Mouse (Mus musculus) MEL (cell line): ENCODE results near the gene Sar1a. TPM values are rescaled to one million over a fixed set of nuclear protein-coding genes. Genes with fewer than 3 reads are reported as not detected.
A peak's percentile ranks its signal among the peaks of the same experiment; 100 is the strongest.

Experiments
- DNase-seq: peaks from one replicate; pipeline ENCODE4 v3.0.0; 2011; ENCODE audit warnings: low read depth, low spot score
- H3K27ac ChIP-seq: 2 replicates; pipeline ENCODE4 v1.5.1; 2012; ENCODE audit warnings: low read depth, mild to moderate bottlenecking, control low read depth, low read length, moderate library complexity; ENCODE audit not compliant: control insufficient read depth
- H3K27me3 ChIP-seq, 2 experiments: fragments of 150-350 bp in 1 of 2; sonication (generic) in 1 of 2; 2 replicates each; pipeline ENCODE4 v1.6.1; 2012; ENCODE audit warnings: low read length in 2 of 2, mild to moderate bottlenecking in 2 of 2, improper control_type of control experiment in 1 of 2, moderate library complexity in 1 of 2; ENCODE audit not compliant: insufficient read depth in 2 of 2, control insufficient read depth in 1 of 2
- H3K36me3 ChIP-seq, 2 experiments: 2 replicates each; pipeline ENCODE4 v1.6.1; 2012 to 2014; ENCODE audit warnings: low read length in 2 of 2, improper control_type of control experiment in 1 of 2, inconsistent platforms in 1 of 2, mild to moderate bottlenecking in 1 of 2; ENCODE audit not compliant: insufficient read depth in 2 of 2, control insufficient read depth in 1 of 2
- H3K4me1 ChIP-seq, 2 experiments: fragments of 150-350 bp in 1 of 2; sonication (generic) in 1 of 2; 2 replicates each; pipeline ENCODE4 v1.6.1; 2012; ENCODE audit warnings: low read length in 2 of 2, improper control_type of control experiment in 1 of 2, mild to moderate bottlenecking in 1 of 2; ENCODE audit not compliant: insufficient read depth in 2 of 2, control insufficient read depth in 1 of 2
- H3K4me3 ChIP-seq, 2 experiments: fragments of 150-350 bp in 1 of 2; sonication (generic) in 1 of 2; 2 replicates each; pipeline ENCODE4 v1.5.1; 2012; ENCODE audit warnings: low read depth in 2 of 2, low read length in 2 of 2, mild to moderate bottlenecking in 2 of 2, moderate library complexity in 2 of 2, control low read depth in 1 of 2, improper control_type of control experiment in 1 of 2; ENCODE audit not compliant: control insufficient read depth in 1 of 2, insufficient read depth in 1 of 2
- H3K79me2 ChIP-seq: 2 replicates; pipeline ENCODE4 v1.6.1; 2012; ENCODE audit warnings: mild to moderate bottlenecking, low read length, moderate library complexity; ENCODE audit not compliant: control insufficient read depth, poor library complexity, insufficient read depth
- H3K9ac ChIP-seq: 2 replicates; pipeline ENCODE4 v1.6.1; 2012; ENCODE audit warnings: low read depth, mild to moderate bottlenecking, control low read depth, low read length, moderate library complexity; ENCODE audit not compliant: control insufficient read depth, poor library complexity, severe bottlenecking
- H3K9me3 ChIP-seq: fragments of 150-350 bp; sonication (generic); replicated peaks from 2 replicates; pipeline ENCODE4 v1.6.1; 2012; ENCODE audit warnings: mild to moderate bottlenecking, low read length, improper control_type of control experiment, moderate library complexity; ENCODE audit not compliant: insufficient read depth
- CTCF ChIP-seq, 3 experiments: IDR thresholded peaks in 2 of 3; conservative IDR thresholded peaks in 1 of 3; 2 replicates each; pipeline ENCODE4 v1.5.1; 2011 to 2012; ENCODE audit warnings: low read length in 3 of 3, low read depth in 2 of 3, mild to moderate bottlenecking in 2 of 3, improper control_type of control experiment in 1 of 3, inconsistent platforms in 1 of 3, mixed read lengths in 1 of 3, moderate library complexity in 1 of 3; ENCODE audit not compliant: control insufficient read depth in 1 of 3, insufficient read depth in 1 of 3, poor library complexity in 1 of 3, severe bottlenecking in 1 of 3
- ELF1 ChIP-seq: IDR thresholded peaks from 2 replicates; pipeline ENCODE4 v1.6.1; 2014; ENCODE audit warnings: low read depth, mild to moderate bottlenecking, inconsistent platforms, low read length, improper control_type of control experiment, moderate library complexity
- EP300 ChIP-seq, 2 experiments: IDR thresholded peaks; 2 replicates each; pipeline ENCODE4 v1.6.1; 2011; ENCODE audit warnings: improper control_type of control experiment in 2 of 2, low read length in 2 of 2, low read depth in 1 of 2, mild to moderate bottlenecking in 1 of 2
- ETS1 ChIP-seq: IDR thresholded peaks from 2 replicates; pipeline ENCODE4 v1.6.1; 2012; ENCODE audit warnings: low read depth, mild to moderate bottlenecking, inconsistent platforms, low read length, improper control_type of control experiment, moderate library complexity
- HCFC1 ChIP-seq: IDR thresholded peaks from 2 replicates; pipeline ENCODE4 v1.6.1; 2012; ENCODE audit warnings: low read depth, mild to moderate bottlenecking, inconsistent platforms, low read length, improper control_type of control experiment, moderate library complexity
- JUND ChIP-seq: IDR thresholded peaks from 2 replicates; pipeline ENCODE4 v1.6.1; 2011; ENCODE audit warnings: low read depth, mild to moderate bottlenecking, improper control_type of control experiment, low read length
- MAFK ChIP-seq: IDR thresholded peaks from 2 replicates; pipeline ENCODE4 v1.6.1; 2011; ENCODE audit warnings: low read depth, mild to moderate bottlenecking, low read length, improper control_type of control experiment, borderline replicate concordance
- MAZ ChIP-seq: IDR thresholded peaks from 2 replicates; pipeline ENCODE4 v1.6.1; 2012; ENCODE audit warnings: low read depth, mild to moderate bottlenecking, inconsistent platforms, low read length, improper control_type of control experiment
- MXI1 ChIP-seq: IDR thresholded peaks from 2 replicates; pipeline ENCODE4 v1.6.1; 2011; ENCODE audit warnings: mild to moderate bottlenecking, low read depth, low read length, improper control_type of control experiment
- MYC ChIP-seq: IDR thresholded peaks from 2 replicates; pipeline ENCODE4 v1.6.1; 2011; ENCODE audit warnings: low read depth, mild to moderate bottlenecking, low read length, improper control_type of control experiment, moderate library complexity
- NELFE ChIP-seq: IDR thresholded peaks from 2 replicates; pipeline ENCODE4 v1.6.1; 2011; ENCODE audit warnings: low read depth, low read length, improper control_type of control experiment
- POLR2A ChIP-seq, 2 experiments: IDR thresholded peaks; 2 replicates each; pipeline ENCODE4 v1.6.1; 2011 to 2012; ENCODE audit warnings: low read length in 2 of 2, mild to moderate bottlenecking in 2 of 2, control low read depth in 1 of 2, improper control_type of control experiment in 1 of 2, low read depth in 1 of 2, moderate library complexity in 1 of 2; ENCODE audit not compliant: control insufficient read depth in 1 of 2, insufficient read depth in 1 of 2, poor library complexity in 1 of 2
- POLR2AphosphoS2 ChIP-seq: IDR thresholded peaks from 2 replicates; pipeline ENCODE4 v1.6.1; 2011; ENCODE audit warnings: low read length, improper control_type of control experiment
- RAD21 ChIP-seq: IDR thresholded peaks from 2 replicates; pipeline ENCODE4 v1.6.1; 2011; ENCODE audit warnings: mild to moderate bottlenecking, low read depth, low read length, improper control_type of control experiment
- SIN3A ChIP-seq: IDR thresholded peaks from 2 replicates; pipeline ENCODE4 v1.6.1; 2012; ENCODE audit warnings: low read length, improper control_type of control experiment, inconsistent platforms
- SMC3 ChIP-seq: IDR thresholded peaks from 2 replicates; pipeline ENCODE4 v1.6.1; 2011; ENCODE audit warnings: low read depth, low read length, improper control_type of control experiment
- TBP ChIP-seq: IDR thresholded peaks from 2 replicates; pipeline ENCODE4 v1.8.0; 2011; ENCODE audit warnings: low read depth, low read length, improper control_type of control experiment
- USF1 ChIP-seq: IDR thresholded peaks from 2 replicates; pipeline ENCODE4 v1.6.1; 2014; ENCODE audit warnings: low read depth, mild to moderate bottlenecking, inconsistent platforms, low read length, improper control_type of control experiment, moderate library complexity
- ZC3H11A ChIP-seq: IDR thresholded peaks from 2 replicates; pipeline ENCODE4 v1.6.1; 2012; ENCODE audit warnings: low read depth, mild to moderate bottlenecking, inconsistent platforms, low read length, improper control_type of control experiment
- ZMIZ1 ChIP-seq: IDR thresholded peaks from 2 replicates; pipeline ENCODE4 v1.6.1; 2012; ENCODE audit warnings: low read depth, mild to moderate bottlenecking, inconsistent platforms, low read length, improper control_type of control experiment, moderate library complexity
- polyA plus RNA-seq, 2 experiments: library from polyadenylated mRNA; stranded (reverse) in 1 of 2; unstranded in 1 of 2; fragments of >175 nt in 1 of 2; fragments of >200 nt in 1 of 2; gene quantifications; 2 replicates each; pipeline versions ENCODE4 v1.2.1 to v1.2.4; 2012; ENCODE audit warnings: low replicate concordance in 2 of 2, low read depth in 1 of 2; ENCODE audit not compliant: insufficient read length in 2 of 2, insufficient read depth in 1 of 2, missing spikeins in 1 of 2
- total RNA-seq: library from RNA; depleted of rRNA; stranded (reverse); fragments of 300-350 nt; gene quantifications from 2 replicates; pipeline ENCODE4 v1.2.3, GENCODE M21; 2012

Gene Sar1a
- total and polyA plus RNA-seq, 3 experiments = 133 to 135 TPM; not detected in 1

GRCm38 (mm10) chr10:61670758-61671157, 9.3 kb upstream of the Sar1a start:
- no peaks in the 10 kb centered on the region for H3K27me3 ChIP-seq
- peaks cover 3 to 19% of the 10 kb centered on the region in 2 experiments; a peak in 3 of 4 replicates for H3K4me1 ChIP-seq
- peak; percentile 49 for DNase-seq
- no peak overlapping the region for H3K9ac ChIP-seq
- H3K36me3 ChIP-seq = peaks cover 22 to 26% of the 10 kb centered on the region in 2 experiments
- peak overlapping the region; percentile 82 for H3K27ac ChIP-seq
- no peak overlapping the region for H3K4me3 ChIP-seq
- H3K79me2 ChIP-seq = no peaks in the 10 kb centered on the region
- TF ChIP-seq MYC (peak; percentile 74), SIN3A (peak; percentile 39; the same call in 1 of the 2 replicates), CTCF (IDR thresholded peaks at IDR 0.05 in 2 of 3, conservative IDR thresholded peaks at IDR 0.05 in 1 of 3; ENCODE audit: control insufficient read depth in 1 of 3, insufficient read depth in 1 of 3, low read depth in 2 of 3, low read length in 3 of 3, poor library complexity in 1 of 3, severe bottlenecking in 1 of 3) (peak; percentile 19 to 55 (median 32); a peak in 5 of 6 replicates), NELFE (no peak), JUND (no peak), RAD21 (peak; percentile 18), MXI1 (no peak), POLR2AphosphoS2 (no peak), SMC3 (peak; percentile 30; the same call in 1 of the 2 replicates), ZC3H11A (no peak), ETS1 (no peak), MAFK (no peak)
- no peaks in the 10 kb centered on the region for H3K9me3 ChIP-seq

- Histone ChIP-seq H3K79me2 (peaks cover 9% of the 10 kb centered on the region), H3K36me3 (peaks cover 8 to 12% of the 10 kb centered on the region in 2 experiments; a peak in 3 of 4 replicates), H3K9ac (peak overlapping the region; percentile 56), H3K4me3 (peak overlapping the region; percentile 14 to 36), H3K9me3 (no peaks in the 10 kb centered on the region), H3K27ac (peak overlapping the region; percentile 84), H3K27me3 (no peaks in the 10 kb centered on the region), H3K4me1 (0 out of 4 replicates have a peak, but pooled peaks cover 2 to 3% of the 10 kb centered on the region in 2 experiments)
- DNase-seq = peak; percentile 90
- 0 out of 2 replicates have a peak, but pooled peaks have one; percentile 61 for TF ChIP-seq ZMIZ1
- TF ChIP-seq MAZ = peak; percentile 43; the same call in 1 of the 2 replicates
- no peak for TF ChIP-seq USF1
- no peak for TF ChIP-seq JUND
- peak; percentile 64 for TF ChIP-seq HCFC1
- TF ChIP-seq SIN3A = peak; percentile 54; the same call in 1 of the 2 replicates
- 0 out of 2 replicates have a peak, but pooled peaks have one; percentile 40 for TF ChIP-seq TBP
- no peak for TF ChIP-seq EP300 (IDR thresholded peaks at IDR 0.05; ENCODE audit: low read depth in 1 of 2, low read length in 2 of 2)
- TF ChIP-seq ELF1 = peak; percentile 79
- peak in 1 of 2 experiments; percentile 20; a peak in 1 of 4 replicates for TF ChIP-seq POLR2A (IDR thresholded peaks at IDR 0.05; ENCODE audit: control insufficient read depth in 1 of 2, insufficient read depth in 1 of 2, low read depth in 1 of 2, low read length in 2 of 2, poor library complexity in 1 of 2)
Measured at GRCm38 (mm10) chr10:61675935-61676334, 4.2 kb upstream of the Sar1a start.
